Mouse (Mus musculus) midbrain, postnatal 0 days (tissue): ENCODE measurements around the gene Ada. TPM values are rescaled to one million over a fixed set of nuclear protein-coding genes. Genes with fewer than 3 reads are reported as not detected.

Experiments used
- ATAC-seq: fragments of 200-750 bp; cut with Nextera tagmentation; 2 replicates; pipeline ENCODE4 v1.8.0; 2017; ENCODE audit warnings: moderate number of reproducible peaks, mild to moderate bottlenecking, moderate TSS enrichment, moderate library complexity; ENCODE audit not compliant: low FRiP score
- DNase-seq: peaks from one replicate; pipeline ENCODE4 v3.0.0-alpha.2; 2015; ENCODE audit warnings: low spot score
- H3K27ac ChIP-seq: fragments of 300-500 bp; sonication (generic); 2 replicates; pipeline ENCODE4 v1.5.1; 2014; ENCODE audit warnings: low read depth, mild to moderate bottlenecking, low read length, mixed read lengths
- H3K27me3 ChIP-seq: fragments of 300-500 bp; sonication (generic); 2 replicates; pipeline ENCODE4 v1.6.1; 2014; ENCODE audit warnings: low read length, control low read depth, mixed read lengths; ENCODE audit not compliant: insufficient read depth
- H3K36me3 ChIP-seq: fragments of 300-500 bp; sonication (generic); 2 replicates; pipeline ENCODE4 v1.6.1; 2014; ENCODE audit warnings: low read length, control low read depth, mixed read lengths; ENCODE audit not compliant: insufficient read depth
- H3K4me1 ChIP-seq: fragments of 300-500 bp; sonication (generic); 2 replicates; pipeline ENCODE4 v1.6.1; 2014; ENCODE audit warnings: mild to moderate bottlenecking, control low read depth, antibody characterized with exemption, low read length, mixed read lengths; ENCODE audit not compliant: insufficient read depth
- H3K4me2 ChIP-seq: fragments of 300-500 bp; sonication (generic); 2 replicates; pipeline ENCODE4 v1.6.1; 2014; ENCODE audit warnings: low read depth, mild to moderate bottlenecking, low read length, mixed read lengths; ENCODE audit not compliant: poor library complexity, severe bottlenecking
- H3K4me3 ChIP-seq: fragments of 300-500 bp; sonication (generic); 2 replicates; pipeline ENCODE4 v1.5.1; 2014; ENCODE audit warnings: low read depth, mild to moderate bottlenecking, low read length, moderate library complexity
- H3K9ac ChIP-seq: fragments of 300-500 bp; sonication (generic); replicated peaks from 2 replicates; pipeline ENCODE4 v1.6.1; 2014; ENCODE audit warnings: mild to moderate bottlenecking, low read length, moderate library complexity, mixed read lengths; ENCODE audit not compliant: poor library complexity, severe bottlenecking
- H3K9me3 ChIP-seq: fragments of 300-500 bp; sonication (generic); 2 replicates; pipeline ENCODE4 v1.6.1; 2016; ENCODE audit warnings: low read length, control low read depth
- CTCF ChIP-seq: IDR thresholded peaks from 2 replicates; pipeline ENCODE4 v1.5.1; 2016; ENCODE audit warnings: antibody characterized with exemption, mild to moderate bottlenecking
- WGBS: fragments of 180-500 bp; shearing (Covaris S2); extraction: QIAGEN DNeasy Blood & Tissue Kit; methylation state at CpG from one replicate; pipeline ENCODE4 v1.1.7; 2014; 5-methylcytosine and 5-hydroxymethylcytosine counted together
- polyA plus RNA-seq: library from polyadenylated mRNA; unstranded; fragments of >200 nt; fragmentation: Nextera tagmentation; extraction: Ambion mirVana; gene quantifications from 2 replicates; pipeline ENCODE4 v1.2.1, GENCODE M21; 2015
- total RNA-seq: library from RNA; depleted of rRNA; stranded (reverse); fragments of >200 nt; gene quantifications from 2 replicates; pipeline ENCODE4 v1.2.3, GENCODE M21; 2014; rRNA removed

Ada gene
- total and polyA plus RNA-seq, 2 experiments from 2014 or later, result 1.4 to 3.7 TPM

DNA sequence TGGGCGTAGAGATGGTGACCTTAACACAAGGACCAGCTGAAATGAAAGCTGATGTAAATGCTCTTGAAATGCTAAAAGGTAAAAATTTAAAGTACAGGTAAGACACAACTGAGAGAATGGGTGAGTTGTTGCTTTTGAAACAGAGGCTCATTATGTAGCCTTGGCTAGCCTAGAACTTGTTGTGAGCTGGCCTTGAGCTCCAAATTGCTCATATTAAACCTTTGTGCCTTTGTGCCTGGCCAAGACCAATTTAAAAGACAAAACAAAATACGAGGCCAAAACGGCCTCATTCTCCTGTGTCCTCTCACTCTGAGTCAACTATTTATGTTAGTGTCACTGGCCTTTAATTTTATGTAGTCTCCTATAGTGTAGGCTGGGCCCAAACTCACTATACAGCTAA is 63.2 kb downstream of the Ada start:
- no peak for ATAC-seq
- no peaks in the 10 kb centered on the region for H3K36me3 ChIP-seq
- H3K4me1 ChIP-seq, result peaks cover 10% of the 10 kb centered on the region; the same call in 1 of the 2 replicates
- no peaks in the 10 kb centered on the region for H3K27me3 ChIP-seq
- no peak overlapping the region for H3K27ac ChIP-seq
- no peak overlapping the region for H3K9ac ChIP-seq
- no peak overlapping the region for H3K4me2 ChIP-seq
- no peak overlapping the region for H3K4me3 ChIP-seq
- no peak for DNase-seq
- 86% methylated on average over 3 of the region's 3 CpGs for WGBS
- no peak for TF ChIP-seq CTCF
- H3K9me3 ChIP-seq, result no peaks in the 10 kb centered on the region

DNA sequence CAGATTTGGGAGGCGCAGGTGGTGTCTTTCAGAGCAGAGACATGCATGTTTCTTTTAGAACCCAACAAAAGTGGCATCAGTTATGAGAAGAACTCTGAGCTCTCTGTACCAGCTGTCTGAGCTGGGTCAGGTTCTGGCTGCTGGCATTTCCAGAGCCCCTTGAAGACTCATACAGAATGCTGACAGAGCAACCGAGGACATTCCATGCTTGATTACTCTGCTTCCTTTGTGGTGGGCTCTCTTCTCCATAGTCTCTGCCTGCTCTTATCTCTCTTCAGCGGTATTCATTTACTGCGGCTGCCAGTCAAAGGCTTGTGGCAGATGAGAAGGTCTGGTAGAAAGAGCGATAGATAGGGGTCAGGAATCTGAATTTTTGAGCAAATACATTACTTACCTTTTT is 63.8 kb downstream of the Ada start:
- Histone ChIP-seq H3K9ac (no peak overlapping the region), H3K9me3 (no peaks in the 10 kb centered on the region), H3K27ac (peak overlapping the region; percentile 4; the same call in 1 of the 2 replicates), H3K36me3 (no peaks in the 10 kb centered on the region), H3K4me1 (peaks cover 10% of the 10 kb centered on the region; the same call in 1 of the 2 replicates), H3K4me3 (no peak overlapping the region), H3K4me2 (no peak overlapping the region), H3K27me3 (no peaks in the 10 kb centered on the region)
- ATAC-seq (no peak), DNase-seq (no peak)
- TF ChIP-seq CTCF, result no peak
- WGBS, result 78% methylated on average over 5 of the region's 5 CpGs

GRCm38 (mm10) chr2:163685761-163686200 is 64.3 kb downstream of the Ada start:
- 70% methylated on average over 6 of the region's 6 CpGs for WGBS
- Histone ChIP-seq H3K9ac (no peak overlapping the region), H3K36me3 (no peaks in the 10 kb centered on the region), H3K9me3 (no peaks in the 10 kb centered on the region), H3K27me3 (no peaks in the 10 kb centered on the region), H3K4me2 (no peak overlapping the region), H3K27ac (peak overlapping the region; percentile 4; the same call in 1 of the 2 replicates), H3K4me1 (peaks cover 10% of the 10 kb centered on the region; the same call in 1 of the 2 replicates), H3K4me3 (no peak overlapping the region)
- TF ChIP-seq CTCF, result no peak
- ATAC-seq, result no peak
- DNase-seq, result no peak

- H3K27ac ChIP-seq, result peak overlapping the region; percentile 26; the same call in 1 of the 2 replicates
Measured at GRCm38 (mm10) chr2:163685287-163685686, 64.8 kb downstream of the Ada start.

DNA sequence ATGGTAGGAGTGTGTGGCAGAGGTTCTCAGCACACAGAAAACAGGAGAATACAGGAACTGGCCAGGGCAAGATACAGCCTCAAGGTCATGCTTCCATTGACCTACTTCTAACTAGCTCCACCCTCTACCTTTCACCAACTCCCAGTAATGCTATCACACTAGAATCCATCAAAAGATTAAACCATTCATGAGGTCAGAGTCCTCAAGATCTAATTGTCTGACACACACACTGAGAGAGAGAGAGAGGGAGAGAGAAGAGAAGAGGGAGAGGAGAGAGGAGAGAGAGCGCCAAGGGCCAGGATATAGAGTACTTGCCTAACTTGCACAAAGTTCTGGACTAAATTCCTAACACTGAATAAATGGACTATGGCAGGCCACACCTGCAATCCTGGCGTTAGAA is 67.7 kb downstream of the Ada start:
- H3K36me3 ChIP-seq, result no peaks in the 10 kb centered on the region
- no peak for DNase-seq
- no peaks in the 10 kb centered on the region for H3K9me3 ChIP-seq
- no peak overlapping the region for H3K9ac ChIP-seq
- H3K4me3 ChIP-seq, result no peak overlapping the region
- H3K4me1 ChIP-seq, result peaks cover 10% of the 10 kb centered on the region; the same call in 1 of the 2 replicates
- WGBS, result 91% methylated on average over 2 of the region's 2 CpGs
- no peak overlapping the region for H3K27ac ChIP-seq
- no peak overlapping the region for H3K4me2 ChIP-seq
- no peak for ATAC-seq
- TF ChIP-seq CTCF, result no peak
- H3K27me3 ChIP-seq, result no peaks in the 10 kb centered on the region

More at GRCm38 (mm10) chr2:163685287-163685686, 64.8 kb downstream of the Ada start:
- Histone ChIP-seq H3K9me3 (no peaks in the 10 kb centered on the region), H3K4me3 (no peak overlapping the region), H3K27me3 (no peaks in the 10 kb centered on the region), H3K4me1 (peaks cover 10% of the 10 kb centered on the region; the same call in 1 of the 2 replicates), H3K9ac (no peak overlapping the region), H3K4me2 (no peak overlapping the region), H3K36me3 (no peaks in the 10 kb centered on the region)
- DNase-seq (no peak), ATAC-seq (no peak)
- TF ChIP-seq CTCF, result no peak
- WGBS, result 40% methylated on average over 4 of the region's 4 CpGs

DNA sequence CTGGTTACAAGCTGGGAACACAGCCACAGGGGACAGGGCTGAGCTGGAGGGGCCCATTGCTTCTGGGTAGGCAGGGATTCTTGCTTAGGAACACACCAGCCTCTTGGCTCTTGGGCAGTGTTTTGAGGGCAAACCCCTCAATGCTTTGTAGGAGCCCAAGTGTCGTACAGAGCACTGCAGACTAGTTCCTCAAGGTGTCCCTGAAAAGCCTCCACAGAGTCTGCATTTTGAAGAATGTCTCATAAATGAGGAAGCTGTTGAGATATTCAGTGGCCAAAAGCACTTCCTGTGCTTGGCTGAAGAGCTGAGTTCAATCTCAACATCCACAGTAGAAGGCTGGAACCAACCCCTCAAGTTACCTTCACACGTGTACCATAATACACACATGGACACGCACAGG is 73.3 kb downstream of the Ada start:
- Histone ChIP-seq H3K4me1 (peaks cover 12% of the 10 kb centered on the region), H3K4me3 (no peak overlapping the region), H3K36me3 (no peaks in the 10 kb centered on the region), H3K9me3 (no peaks in the 10 kb centered on the region), H3K27me3 (no peaks in the 10 kb centered on the region), H3K4me2 (no peak overlapping the region), H3K27ac (no peak overlapping the region), H3K9ac (no peak overlapping the region)
- TF ChIP-seq CTCF, result no peak
- WGBS, result 87% methylated on average over 3 of the region's 3 CpGs
- DNase-seq (no peak), ATAC-seq (no peak)

Other genes starting within 250 kb of the Ada start
- not detected in 2 replicates for gene Hnf4a, start 243.4 kb downstream of the Ada start, total RNA-seq
- gene Hnf4a, start 243.4 kb downstream of the Ada start, polyA plus RNA-seq, result not detected in 2 replicates
- 76.2 and 91.9 TPM in 2 replicates for gene Ttpal, start 147.9 kb downstream of the Ada start, total RNA-seq
- gene Ttpal, start 147.9 kb downstream of the Ada start, polyA plus RNA-seq, result 33.5 and 34.7 TPM in 2 replicates
- 96.1 and 101 TPM in 2 replicates for gene Serinc3, start 105.1 kb downstream of the Ada start, total RNA-seq
- 35.9 and 36.9 TPM in 2 replicates for gene Serinc3, start 105.1 kb downstream of the Ada start, polyA plus RNA-seq
- 90.5 and 102 TPM in 2 replicates for gene Pkig, start 91.9 kb downstream of the Ada start, total RNA-seq
- 153 and 161 TPM in 2 replicates for gene Pkig, start 91.9 kb downstream of the Ada start, polyA plus RNA-seq
- 0.19 and 0.22 TPM in 2 replicates for gene Ccn5, start 70.6 kb upstream of the Ada start, total RNA-seq
- 0.32 and 0.69 TPM in 2 replicates for gene Ccn5, start 70.6 kb upstream of the Ada start, polyA plus RNA-seq
- 0.11 TPM in 1 of 2 replicates, not detected in the other for gene Kcnk15, start 103.4 kb upstream of the Ada start, total RNA-seq
- 0.12 and 0.25 TPM in 2 replicates for gene Kcnk15, start 103.4 kb upstream of the Ada start, polyA plus RNA-seq
- 85.1 and 85.3 TPM in 2 replicates for gene Rims4, start 168.4 kb upstream of the Ada start, total RNA-seq
- gene Rims4, start 168.4 kb upstream of the Ada start, polyA plus RNA-seq, result 18.4 and 22.8 TPM in 2 replicates
- 160 and 223 TPM in 2 replicates for gene Ywhab, start 244.7 kb upstream of the Ada start, total RNA-seq
- 649 and 656 TPM in 2 replicates for gene Ywhab, start 244.7 kb upstream of the Ada start, polyA plus RNA-seq